Mouse (Mus musculus) liver, postnatal 0 days (tissue): ENCODE measurements around the gene Itsn1.

Source experiments
- CTCF ChIP-seq: sonication (generic); IDR thresholded peaks from 2 replicates; pipeline ENCODE4 v1.5.1; 2016; ENCODE audit warnings: antibody characterized with exemption, low read depth
- EP300 ChIP-seq: IDR thresholded peaks from 2 replicates; pipeline ENCODE4 v1.6.1; 2016; ENCODE audit warnings: antibody characterized with exemption, low read depth, mild to moderate bottlenecking

DNA sequence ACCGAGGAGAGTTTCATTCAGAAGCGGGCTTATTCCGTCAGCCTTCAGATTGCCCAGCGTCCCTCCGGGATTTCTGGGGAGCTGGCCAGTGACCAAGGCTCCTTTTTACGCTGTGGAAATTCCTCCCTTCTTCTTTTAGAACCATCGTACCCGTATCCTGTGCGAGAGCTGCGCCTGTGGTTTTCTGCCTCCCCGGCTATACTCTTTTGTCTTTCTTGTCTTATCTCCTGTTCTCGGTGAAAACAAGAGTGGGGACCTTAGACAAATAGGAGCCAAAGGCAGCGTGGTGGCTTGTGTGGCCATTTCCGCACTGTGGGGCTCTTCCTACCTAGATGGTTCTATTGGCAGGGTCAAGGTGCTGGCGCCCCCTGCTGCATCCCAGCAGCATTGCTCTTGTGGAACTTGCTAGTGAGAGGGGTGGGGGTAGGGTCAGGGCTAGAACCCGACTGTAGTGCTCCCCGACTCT, 188.6 kb downstream of the Itsn1 start:
- TF ChIP-seq EP300 (no peak), CTCF (peak; percentile 97)
